Mouse (Mus musculus): Measurements from ENCODE around the gene Set. TPM values are rescaled to one million over a fixed set of nuclear protein-coding genes. Genes with fewer than 3 reads are reported as not detected.

Set gene
- polyA plus RNA-seq, 1 experiment from 2014 or later: 361 TPM

DNA sequence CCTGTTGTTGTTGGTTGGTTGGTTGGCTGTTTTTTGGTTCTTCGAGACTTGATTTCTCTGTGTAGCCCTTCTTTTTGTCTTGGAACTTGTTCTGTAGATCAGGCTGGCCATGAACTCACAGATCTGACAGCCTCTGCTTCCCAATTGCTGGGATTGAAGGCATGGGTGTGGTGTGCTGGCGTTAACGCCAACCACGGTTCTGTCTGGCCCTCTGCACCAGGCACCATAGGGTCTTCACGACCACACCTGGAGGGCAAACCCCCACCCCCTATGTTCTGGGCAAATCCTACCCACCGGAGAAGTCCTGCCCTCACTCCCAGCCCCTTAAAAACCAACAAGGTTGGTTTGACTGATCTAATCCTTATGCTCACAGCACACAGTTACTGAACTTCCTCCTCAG lies 19.8 kb downstream of the Set start:
- peaks cover 17% of the 10 kb centered on the region for H3K36me3 ChIP-seq
- ATAC-seq (ENCODE audit: insufficient number of reproducible peaks, low FRiP score, low TSS enrichment, low read depth): no peak
- H3K4me2 ChIP-seq: peak overlapping the region; percentile 97
- H3K4me1 ChIP-seq: peaks cover 28% of the 10 kb centered on the region
- WGBS: 63% methylated on average over 6 of the region's 6 CpGs
- no peaks in the 10 kb centered on the region for H3K9me3 ChIP-seq
- peak overlapping the region; percentile 91 for H3K27ac ChIP-seq
- H3K4me3 ChIP-seq: peak overlapping the region; percentile 61; the same call in 1 of the 2 replicates
- H3K27me3 ChIP-seq: no peaks in the 10 kb centered on the region
- no peak overlapping the region for H3K9ac ChIP-seq

DNA sequence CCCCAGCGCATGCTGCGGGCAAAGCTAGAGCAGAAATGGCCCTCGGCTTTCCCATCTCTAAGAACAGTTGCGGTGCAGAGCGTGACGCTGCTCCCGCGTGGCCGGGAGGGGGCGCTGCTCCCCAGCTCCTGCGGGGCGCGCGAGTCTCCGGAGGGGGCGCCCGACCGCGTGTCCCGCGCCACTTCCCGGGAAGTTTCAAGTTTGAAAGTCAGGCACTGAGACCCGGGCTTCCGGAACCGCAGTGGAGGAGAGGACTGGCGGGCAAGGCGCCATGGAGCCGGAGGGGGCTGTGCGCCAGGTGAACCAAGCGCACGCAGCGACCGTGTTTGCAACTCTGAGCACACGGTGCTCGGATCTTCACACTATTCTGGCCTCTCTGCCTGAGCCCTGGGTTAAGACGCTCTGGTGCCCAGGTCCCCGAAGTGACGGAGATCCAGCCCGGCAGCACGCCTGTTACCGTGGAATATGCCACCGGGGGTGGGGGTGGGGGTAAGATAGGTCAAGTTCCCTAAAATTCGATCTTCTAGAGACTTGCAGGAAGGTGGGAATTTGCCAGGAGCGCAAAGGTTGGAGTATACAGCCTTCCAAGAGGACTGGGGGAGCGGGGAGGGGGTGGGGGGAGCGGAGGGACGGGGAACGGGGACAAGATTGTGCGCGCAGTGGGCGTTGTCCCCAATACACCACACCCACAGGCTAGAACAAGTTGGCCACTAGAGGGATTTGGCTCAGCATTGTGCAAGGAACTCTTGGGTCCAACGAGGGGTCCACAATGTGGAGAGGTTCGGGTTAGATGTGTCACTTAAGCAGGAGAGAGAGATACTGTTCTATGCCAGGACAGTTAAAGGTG lies 20.5 kb downstream of the Set start, which contains the start of gene Pkn3:
Pkn3 (plus strand) TSS at position 183 of the 847 bp plus-strand sequence.
- no peaks in the 10 kb centered on the region for H3K9me3 ChIP-seq
- H3K36me3 ChIP-seq: peaks cover 13% of the 10 kb centered on the region
- H3K27ac ChIP-seq: peak within 1 kb of the TSS; percentile 91
- ATAC-seq (ENCODE audit: insufficient number of reproducible peaks, low FRiP score, low TSS enrichment, low read depth): peak; percentile 64
- no peaks in the 10 kb centered on the region for H3K27me3 ChIP-seq
- H3K4me3 ChIP-seq: peak within 1 kb of the TSS; percentile 61
- peaks cover 28% of the 10 kb centered on the region for H3K4me1 ChIP-seq
- under 1% methylated on average over 53 of the region's 53 CpGs for WGBS
- H3K9ac ChIP-seq: peak within 1 kb of the TSS; percentile 62
- H3K4me2 ChIP-seq: peak within 1 kb of the TSS; percentile 97

DNA sequence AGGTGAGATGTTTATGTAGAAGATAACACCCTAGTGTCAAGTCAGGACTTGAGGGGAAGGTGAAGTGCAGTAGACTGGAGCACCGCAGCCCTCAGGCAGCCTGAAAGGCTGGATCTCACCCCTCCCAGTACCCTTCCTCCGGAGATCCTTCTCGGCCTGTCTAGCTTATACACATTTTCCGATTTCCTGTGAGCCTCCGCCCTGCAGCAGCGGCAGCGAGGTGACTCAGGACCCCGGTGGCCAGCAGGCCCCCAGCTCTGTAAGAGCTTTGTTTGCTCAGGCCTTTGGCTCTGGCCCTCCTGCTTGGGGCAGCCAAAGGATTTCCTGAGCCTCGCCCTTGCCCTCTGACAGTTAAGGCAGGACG lies 21.2 kb downstream of the Set start:
- no peaks in the 10 kb centered on the region for H3K27me3 ChIP-seq
- peak overlapping the region; percentile 62; the same call in 1 of the 2 replicates for H3K9ac ChIP-seq
- peak; percentile 31; the same call in 1 of the 2 replicates for ATAC-seq (ENCODE audit: insufficient number of reproducible peaks, low FRiP score, low TSS enrichment, low read depth)
- H3K27ac ChIP-seq: peak overlapping the region; percentile 91
- peak overlapping the region; percentile 61 for H3K4me3 ChIP-seq
- 14% methylated on average over 10 of the region's 10 CpGs for WGBS
- peak overlapping the region; percentile 97 for H3K4me2 ChIP-seq
- peaks cover 28% of the 10 kb centered on the region for H3K4me1 ChIP-seq
- no peaks in the 10 kb centered on the region for H3K9me3 ChIP-seq
- peaks cover 8% of the 10 kb centered on the region for H3K36me3 ChIP-seq

GRCm38 (mm10) chr2:30078760-30079159 lies 21.6 kb downstream of the Set start:
- H3K4me2 ChIP-seq: peak overlapping the region; percentile 97
- no peaks in the 10 kb centered on the region for H3K9me3 ChIP-seq
- no peak for ATAC-seq (ENCODE audit: insufficient number of reproducible peaks, low FRiP score, low TSS enrichment, low read depth)

DNA sequence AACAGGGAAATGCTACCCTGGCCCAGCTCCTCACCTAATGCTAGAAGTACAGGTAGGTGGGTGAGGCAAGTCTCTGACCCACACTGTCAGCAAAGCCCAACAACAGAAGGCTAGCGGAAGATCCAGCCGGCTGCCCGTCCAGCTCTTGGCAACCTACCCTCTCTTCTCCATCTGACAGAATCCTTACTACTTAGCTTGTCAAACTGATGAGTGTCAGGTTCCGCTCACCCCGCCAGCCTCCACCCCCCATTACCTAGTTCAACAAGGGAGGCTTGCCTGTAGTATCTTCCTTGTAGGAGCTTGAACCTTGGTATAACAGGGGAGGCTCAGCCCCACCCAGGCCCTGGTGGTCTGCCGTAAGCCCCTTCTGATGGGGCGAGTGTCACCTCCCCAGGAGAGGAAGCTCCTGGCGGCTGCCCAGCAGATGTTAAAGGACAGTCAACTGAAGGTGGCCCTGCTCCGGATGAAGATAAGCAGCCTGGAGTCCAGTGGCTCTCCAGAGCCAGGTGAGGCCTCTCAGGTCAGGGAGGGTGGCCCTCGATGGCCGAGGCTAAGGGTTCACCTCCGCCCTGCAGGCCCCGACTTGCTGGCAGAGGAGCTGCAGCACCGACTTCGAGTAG lies 23.1 kb downstream of the Set start:
- no peak for ATAC-seq (ENCODE audit: insufficient number of reproducible peaks, low FRiP score, low TSS enrichment, low read depth)
- peaks cover 34% of the 10 kb centered on the region for H3K4me1 ChIP-seq
- no peak overlapping the region for H3K4me2 ChIP-seq
- no peak overlapping the region for H3K27ac ChIP-seq
- WGBS: 89% methylated on average over 15 of the region's 15 CpGs
- H3K4me3 ChIP-seq: no peak overlapping the region
- no peaks in the 10 kb centered on the region for H3K9me3 ChIP-seq
- H3K9ac ChIP-seq: no peak overlapping the region
- H3K36me3 ChIP-seq: 0 out of 2 replicates have a peak, but pooled peaks cover 4% of the 10 kb centered on the region
- no peaks in the 10 kb centered on the region for H3K27me3 ChIP-seq

More at GRCm38 (mm10) chr2:30078760-30079159, 21.6 kb downstream of the Set start:
- WGBS: 71% methylated on average over 4 of the region's 4 CpGs
- H3K27ac ChIP-seq: peak overlapping the region; percentile 91
- peak overlapping the region; percentile 61; the same call in 1 of the 2 replicates for H3K4me3 ChIP-seq
- 0 out of 2 replicates have a peak overlapping the region, but pooled peaks have one; percentile 62 for H3K9ac ChIP-seq
- H3K27me3 ChIP-seq: no peaks in the 10 kb centered on the region
- H3K36me3 ChIP-seq: peaks cover 4% of the 10 kb centered on the region; the same call in 1 of the 2 replicates
- H3K4me1 ChIP-seq: peaks cover 28% of the 10 kb centered on the region

DNA sequence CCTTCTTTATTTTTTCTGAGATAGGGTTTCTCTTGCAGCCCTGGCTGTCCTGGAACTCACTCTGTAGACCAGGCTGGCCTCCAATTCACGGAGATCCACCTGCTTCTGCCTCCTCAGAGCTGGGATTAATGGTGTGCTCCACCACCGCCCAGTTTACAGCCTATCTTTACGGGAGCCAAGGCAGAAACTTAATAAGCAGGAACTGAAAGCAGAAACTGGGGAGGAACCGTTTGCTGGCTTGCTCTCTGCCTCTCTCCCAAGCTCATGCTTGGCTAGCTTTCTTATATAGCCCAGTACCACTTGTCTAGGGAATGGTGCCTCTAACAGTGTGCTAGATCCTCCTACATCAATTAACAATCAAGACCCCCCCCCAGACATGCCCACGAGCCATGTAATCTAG lies 26.9 kb downstream of the Set start:
- H3K36me3 ChIP-seq: peaks cover 12% of the 10 kb centered on the region
- no peak overlapping the region for H3K9ac ChIP-seq
- H3K9me3 ChIP-seq: no peaks in the 10 kb centered on the region
- WGBS: 50% methylated on average over 5 of the region's 5 CpGs
- H3K4me2 ChIP-seq: peak overlapping the region; percentile 42; the same call in 1 of the 2 replicates
- H3K27me3 ChIP-seq: no peaks in the 10 kb centered on the region
- no peak for ATAC-seq (ENCODE audit: insufficient number of reproducible peaks, low FRiP score, low TSS enrichment, low read depth)
- H3K27ac ChIP-seq: no peak overlapping the region
- no peak overlapping the region for H3K4me3 ChIP-seq
- H3K4me1 ChIP-seq: peaks cover 13% of the 10 kb centered on the region; the same call in 1 of the 2 replicates

- no peaks in the 10 kb centered on the region for H3K27me3 ChIP-seq
- no peak; the same call in 1 of the 2 replicates for ATAC-seq (ENCODE audit: insufficient number of reproducible peaks, low FRiP score, low TSS enrichment, low read depth)
- H3K4me2 ChIP-seq: peak overlapping the region; percentile 42
- H3K9ac ChIP-seq: no peak overlapping the region
- H3K4me1 ChIP-seq: peaks cover 7% of the 10 kb centered on the region; the same call in 1 of the 2 replicates
- H3K9me3 ChIP-seq: no peaks in the 10 kb centered on the region
- H3K36me3 ChIP-seq: peaks cover 12% of the 10 kb centered on the region
- H3K27ac ChIP-seq: no peak overlapping the region
- H3K4me3 ChIP-seq: peak overlapping the region; percentile 15; the same call in 1 of the 2 replicates
- WGBS: 18% methylated on average over 12 of the region's 12 CpGs
Measured at GRCm38 (mm10) chr2:30084632-30085031, 27.5 kb downstream of the Set start.

DNA sequence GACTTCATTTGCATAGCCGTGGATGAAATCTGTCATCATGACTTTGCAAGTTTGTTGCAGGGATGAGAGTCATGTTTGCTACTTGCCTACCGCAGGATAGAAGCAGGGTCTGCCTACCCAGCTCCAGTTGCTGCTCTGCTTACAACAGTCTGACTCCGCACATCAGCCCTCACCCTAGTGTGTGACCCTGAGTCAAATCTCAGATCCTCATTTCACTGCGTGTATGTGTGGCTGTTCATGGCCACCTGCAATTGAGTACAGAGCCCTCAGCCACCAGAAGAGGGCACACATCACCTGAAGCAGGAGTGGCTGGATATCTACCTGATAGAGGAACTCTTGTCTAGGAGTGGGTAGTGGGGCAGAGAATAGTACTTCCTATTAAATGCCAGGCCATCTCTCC lies 30.1 kb downstream of the Set start:
- Histone ChIP-seq H3K4me1 (peaks cover 6% of the 10 kb centered on the region; the same call in 1 of the 2 replicates), H3K4me2 (no peak overlapping the region), H3K27me3 (no peaks in the 10 kb centered on the region), H3K4me3 (no peak overlapping the region), H3K9ac (no peak overlapping the region), H3K27ac (no peak overlapping the region), H3K36me3 (peaks cover 26% of the 10 kb centered on the region), H3K9me3 (no peaks in the 10 kb centered on the region)
- WGBS: 86% methylated on average over 4 of the region's 4 CpGs
- no peak for ATAC-seq (ENCODE audit: insufficient number of reproducible peaks, low FRiP score, low TSS enrichment, low read depth)

- Histone ChIP-seq H3K27ac (no peak overlapping the region), H3K4me1 (peaks cover 23% of the 10 kb centered on the region), H3K36me3 (peaks cover 29% of the 10 kb centered on the region), H3K4me3 (no peak overlapping the region), H3K9me3 (no peaks in the 10 kb centered on the region), H3K4me2 (no peak overlapping the region), H3K27me3 (no peaks in the 10 kb centered on the region), H3K9ac (no peak overlapping the region)
- no peak for ATAC-seq (ENCODE audit: insufficient number of reproducible peaks, low FRiP score, low TSS enrichment, low read depth)
- WGBS: 92% methylated on average over 12 of the region's 12 CpGs
Measured at GRCm38 (mm10) chr2:30091521-30091920, 34.3 kb downstream of the Set start.

DNA sequence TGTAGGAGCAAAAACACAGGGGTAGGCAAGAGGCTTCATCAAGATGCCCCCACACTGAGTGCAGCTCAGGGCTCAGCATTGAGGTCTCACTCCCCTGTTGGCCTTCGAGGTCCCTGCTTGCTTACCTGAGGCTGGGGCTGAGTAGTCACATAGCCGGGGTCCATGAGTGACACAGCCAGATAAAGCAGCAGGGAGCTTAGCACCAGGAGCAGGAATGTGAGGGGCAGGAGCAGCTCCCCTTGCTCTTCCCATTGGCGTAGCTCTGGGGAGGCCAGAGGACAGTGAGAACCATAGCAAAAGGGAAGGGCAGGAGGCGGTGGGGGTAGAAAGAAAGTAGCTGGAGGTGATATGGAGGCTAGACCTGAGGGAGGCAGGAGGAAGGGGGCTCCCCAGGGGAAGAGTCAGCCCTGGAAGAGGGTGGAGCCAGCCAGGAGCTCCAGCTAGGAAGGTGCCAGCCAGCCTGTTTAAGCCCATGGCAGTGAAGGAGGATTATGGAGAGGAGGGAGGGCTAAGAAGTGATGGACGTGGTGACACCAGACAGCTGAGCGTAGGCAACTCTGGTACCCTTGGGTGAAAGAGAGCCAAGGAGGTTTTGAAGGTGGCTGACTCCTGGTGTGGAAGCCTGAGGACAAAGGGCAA lies 35.2 kb downstream of the Set start:
- no peak for ATAC-seq (ENCODE audit: insufficient number of reproducible peaks, low FRiP score, low TSS enrichment, low read depth)
- peaks cover 31% of the 10 kb centered on the region for H3K36me3 ChIP-seq
- peak overlapping the region; percentile 69 for H3K4me3 ChIP-seq
- H3K4me2 ChIP-seq: peak overlapping the region; percentile 77
- WGBS: 57% methylated on average over 6 of the region's 6 CpGs
- H3K27ac ChIP-seq: peak overlapping the region; percentile 82; the same call in 1 of the 2 replicates
- peaks cover 23% of the 10 kb centered on the region for H3K4me1 ChIP-seq
- H3K27me3 ChIP-seq: no peaks in the 10 kb centered on the region
- 0 out of 2 replicates have a peak overlapping the region, but pooled peaks have one; percentile 31 for H3K9ac ChIP-seq
- no peaks in the 10 kb centered on the region for H3K9me3 ChIP-seq

- WGBS: under 1% methylated on average over 50 of the region's 51 CpGs
- Histone ChIP-seq H3K9me3 (no peaks in the 10 kb centered on the region), H3K4me3 (peak within 1 kb of the TSS; percentile 69), H3K27ac (peak within 1 kb of the TSS; percentile 82), H3K4me2 (peak within 1 kb of the TSS; percentile 77), H3K36me3 (peaks cover 38% of the 10 kb centered on the region), H3K9ac (peak within 1 kb of the TSS; percentile 57), H3K27me3 (no peaks in the 10 kb centered on the region), H3K4me1 (peaks cover 23% of the 10 kb centered on the region)
- peak; percentile 94 for ATAC-seq (ENCODE audit: insufficient number of reproducible peaks, low FRiP score, low TSS enrichment, low read depth)
Measured at GRCm38 (mm10) chr2:30093471-30094207, 36.5 kb downstream of the Set start, which contains the start of gene Zdhhc12. Gene Zdhhc12 (minus strand): TSS chr2:30093648.
